Mouse (Mus musculus) granulocyte monocyte progenitor cell, adult 5-6 weeks (primary cell): ENCODE measurements at regions not wholly inside any gene's neighbourhood (a gene's known extent, or its start where the extent isn't known, plus 50 kb on each side); places are given as distances from the start of the nearest gene placed in this dataset.

ENCODE experiments used
- ATAC-seq: replicated peaks from 2 replicates; pipeline ENCODE4 v1.8.0; 2016; ENCODE audit warnings: mild to moderate bottlenecking, moderate TSS enrichment, inconsistent platforms; ENCODE audit not compliant: poor library complexity, severe bottlenecking

GRCm38 (mm10) chr4:31601536-31601935, 362.4 kb upstream of the Map3k7 start:
- ATAC-seq, result no peak

DNA sequence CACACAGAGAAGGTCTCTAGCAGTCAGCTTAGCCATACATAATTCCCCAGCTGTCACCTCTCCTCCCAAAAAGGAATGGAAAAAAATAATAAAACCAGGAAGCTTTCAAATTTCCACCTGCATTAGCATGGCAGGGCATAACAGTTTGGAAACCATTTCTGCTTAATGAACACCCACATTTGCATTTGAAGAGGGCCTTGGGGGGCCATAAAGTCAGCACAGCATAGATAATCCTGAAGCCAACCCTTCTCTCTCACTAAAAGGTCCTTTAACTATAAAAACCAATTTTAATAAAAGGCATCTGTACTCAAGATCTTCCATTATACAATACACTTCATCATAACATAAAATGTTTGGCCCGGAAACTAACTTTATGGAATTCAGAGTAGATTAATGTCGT, 360.1 kb upstream of the Map3k7 start:
- ATAC-seq, result no peak

DNA sequence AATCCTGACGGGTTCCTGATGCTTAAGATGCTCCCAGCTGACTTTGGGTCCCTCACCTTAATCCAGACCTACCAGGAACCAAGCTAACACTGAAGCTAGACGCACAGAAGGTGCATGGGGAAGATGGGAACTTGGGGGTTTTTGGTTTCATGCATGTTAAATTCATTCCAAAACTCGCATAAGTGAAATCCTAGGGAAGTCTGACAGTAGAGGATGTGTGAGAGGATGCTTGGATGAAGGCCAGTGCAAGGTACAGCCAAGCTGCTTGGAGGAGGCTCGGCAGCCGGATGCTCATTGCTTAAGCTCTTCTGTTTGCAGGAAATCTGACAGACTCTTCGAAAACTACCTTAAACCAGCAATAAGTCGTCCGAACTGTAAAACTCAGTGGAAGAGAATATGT, 355.1 kb upstream of the Map3k7 start:
- ATAC-seq, result no peak

GRCm38 (mm10) chr4:31609559-31609958, 354.3 kb upstream of the Map3k7 start:
- no peak for ATAC-seq

- no peak for ATAC-seq
Observed at GRCm38 (mm10) chr4:31612147-31612824, 351.6 kb upstream of the Map3k7 start.

DNA sequence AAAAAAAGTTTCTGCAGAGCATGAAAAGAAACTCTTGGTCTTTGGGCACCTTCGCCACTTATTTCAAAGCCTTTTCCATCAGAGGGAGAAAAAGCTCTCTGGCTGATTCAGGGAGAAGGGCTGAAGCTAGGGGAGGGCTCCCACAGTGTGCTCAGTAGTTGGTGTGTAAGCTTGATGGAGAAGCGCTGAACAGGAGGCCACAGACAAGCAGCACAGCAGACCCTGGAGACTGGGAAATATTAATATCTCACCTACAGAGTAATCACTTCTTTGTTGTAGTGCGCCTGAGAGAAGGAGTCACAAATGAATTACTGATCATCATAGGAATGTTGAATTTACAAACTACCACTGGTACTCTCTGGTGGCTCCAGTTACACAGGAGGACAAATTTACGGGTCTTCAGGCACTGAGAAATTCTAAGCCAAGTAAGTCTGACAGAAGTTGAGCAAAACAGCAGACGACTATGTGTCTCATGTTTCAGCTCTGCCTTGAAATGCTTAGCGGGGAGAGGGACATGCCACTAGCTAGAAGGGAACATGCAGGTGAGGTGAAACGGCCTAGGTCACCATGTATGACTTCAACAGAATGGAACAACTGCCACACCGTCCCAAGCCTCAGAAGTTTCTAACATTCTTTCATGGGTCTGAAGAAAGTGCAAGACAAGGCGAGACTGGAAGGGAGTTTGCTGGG, 350.9 kb upstream of the Map3k7 start:
- ATAC-seq, result no peak

DNA sequence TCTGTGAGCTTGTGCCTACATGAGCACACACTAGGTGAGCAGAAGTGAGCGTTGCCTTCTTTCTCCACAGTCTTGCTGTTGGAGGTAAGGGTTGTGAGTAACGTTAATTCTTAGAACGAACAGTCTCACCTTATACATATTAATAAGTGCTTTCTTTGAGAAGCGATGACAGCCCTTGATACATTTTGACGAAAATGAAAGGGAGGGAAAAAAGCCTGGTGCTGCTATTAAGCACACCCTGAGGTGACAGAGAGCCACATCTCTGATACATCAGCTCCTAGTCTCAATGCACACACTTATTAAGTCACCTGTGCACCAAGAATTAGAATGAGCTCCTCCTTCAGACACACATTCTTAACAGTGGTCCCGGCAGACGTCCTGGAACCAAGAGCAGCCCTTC, 346.3 kb upstream of the Map3k7 start:
- no peak for ATAC-seq

DNA sequence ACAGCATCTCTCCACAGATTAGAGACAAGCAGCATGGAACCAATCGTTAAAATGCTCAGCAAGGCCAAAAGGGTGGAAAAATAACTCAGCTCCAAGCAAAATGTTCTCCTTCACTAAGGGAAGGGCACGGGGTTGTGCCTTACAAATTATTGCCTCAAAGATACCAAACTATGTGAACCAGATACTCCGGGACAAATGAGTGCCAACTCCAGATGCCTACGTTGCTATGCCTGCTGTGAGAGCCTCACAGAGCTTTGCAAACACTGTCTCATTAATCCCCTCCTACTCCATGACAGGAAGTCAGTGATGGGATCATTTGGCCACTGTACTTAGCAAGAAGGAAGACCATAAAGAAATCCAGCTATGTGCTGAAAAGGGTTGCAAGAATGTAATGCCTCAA, 345.9 kb upstream of the Map3k7 start:
- no peak for ATAC-seq

- ATAC-seq, result no peak
Observed at GRCm38 (mm10) chr4:31621205-31621604, 342.7 kb upstream of the Map3k7 start.

DNA sequence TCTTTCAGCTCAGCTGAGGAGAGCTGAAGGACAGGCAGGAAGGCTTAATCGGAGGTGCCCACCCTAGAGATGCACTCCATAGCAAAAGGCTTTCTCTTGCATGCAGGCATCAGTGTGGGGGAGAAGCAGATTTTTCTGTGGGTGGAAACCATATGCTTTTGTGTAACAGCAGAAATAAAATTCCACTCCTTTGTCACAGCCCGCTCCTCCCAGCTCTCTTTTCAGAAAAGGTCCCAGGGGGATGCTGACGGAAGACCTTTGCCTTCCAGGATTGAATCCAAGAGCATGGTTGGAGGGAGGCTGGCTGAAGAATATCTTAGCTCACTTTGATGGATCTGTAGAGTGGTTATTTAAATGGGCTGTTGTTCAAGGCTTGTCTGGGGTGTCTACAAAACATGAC, 336.8 kb upstream of the Map3k7 start:
- no peak for ATAC-seq

DNA sequence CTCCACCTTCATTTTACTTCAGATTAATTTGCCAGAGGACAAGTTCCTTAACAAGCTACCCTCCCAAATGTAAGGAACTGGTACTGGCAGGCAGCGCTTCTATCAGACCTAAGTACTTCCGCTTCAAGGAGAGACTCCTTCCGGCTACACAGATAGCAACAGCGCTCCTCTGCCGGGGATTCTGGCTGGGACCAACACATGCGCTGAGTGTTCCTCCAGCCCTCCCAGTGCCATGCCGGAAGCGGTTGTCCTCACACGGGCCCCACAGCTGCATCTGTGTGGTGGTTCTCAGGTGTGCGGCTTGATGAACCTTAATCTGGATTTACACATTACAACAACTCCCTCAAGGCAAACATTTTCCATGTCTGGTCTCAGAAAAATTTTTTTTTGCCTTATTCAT, 336.1 kb upstream of the Map3k7 start:
- ATAC-seq, result no peak

- ATAC-seq, result no peak
Observed at GRCm38 (mm10) chr4:31638564-31638963, 325.3 kb upstream of the Map3k7 start.

- peak; percentile 27; the same call in 1 of the 2 replicates for ATAC-seq
Observed at GRCm38 (mm10) chr4:31642161-31642560, 321.7 kb upstream of the Map3k7 start.

GRCm38 (mm10) chr4:31642593-31643290, 321.2 kb upstream of the Map3k7 start:
- no peak; the same call in 1 of the 2 replicates for ATAC-seq

- ATAC-seq, result no peak
Observed at GRCm38 (mm10) chr4:31648631-31649368, 315.1 kb upstream of the Map3k7 start.

DNA sequence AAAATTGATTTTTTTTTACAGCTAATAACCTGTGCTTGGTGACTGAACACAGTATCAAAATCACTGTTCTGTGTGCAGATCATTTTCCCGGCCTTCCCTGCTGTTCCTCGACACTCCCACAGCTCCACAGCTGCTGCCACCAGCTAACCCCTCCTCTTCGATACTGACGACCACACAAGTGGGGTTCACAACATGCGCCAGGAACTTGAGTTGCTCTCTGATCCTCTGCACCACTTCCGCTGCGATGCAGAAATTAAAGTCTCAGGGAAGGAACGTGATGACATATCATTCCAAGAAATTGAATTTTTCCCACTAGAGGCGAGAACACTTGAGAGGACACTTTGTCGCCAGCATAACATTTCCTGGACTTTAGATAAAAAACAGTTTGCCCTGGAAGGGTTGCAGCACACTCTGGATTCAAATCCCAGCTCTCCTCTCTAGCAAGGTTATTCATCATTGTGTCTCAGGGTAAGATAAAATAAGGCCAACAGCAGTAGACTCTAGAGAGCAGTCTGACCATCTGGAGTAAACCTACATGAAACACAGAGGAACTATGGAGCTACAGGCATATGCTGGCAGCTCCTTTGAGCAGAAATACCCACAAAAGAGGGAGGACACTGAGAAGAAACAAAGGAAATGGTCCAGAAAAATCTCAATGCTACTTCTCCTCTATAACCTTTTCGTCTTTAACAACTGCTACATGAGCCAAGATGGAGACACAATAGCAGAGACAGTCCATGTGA, 308.4 kb upstream of the Map3k7 start:
- ATAC-seq, result no peak

DNA sequence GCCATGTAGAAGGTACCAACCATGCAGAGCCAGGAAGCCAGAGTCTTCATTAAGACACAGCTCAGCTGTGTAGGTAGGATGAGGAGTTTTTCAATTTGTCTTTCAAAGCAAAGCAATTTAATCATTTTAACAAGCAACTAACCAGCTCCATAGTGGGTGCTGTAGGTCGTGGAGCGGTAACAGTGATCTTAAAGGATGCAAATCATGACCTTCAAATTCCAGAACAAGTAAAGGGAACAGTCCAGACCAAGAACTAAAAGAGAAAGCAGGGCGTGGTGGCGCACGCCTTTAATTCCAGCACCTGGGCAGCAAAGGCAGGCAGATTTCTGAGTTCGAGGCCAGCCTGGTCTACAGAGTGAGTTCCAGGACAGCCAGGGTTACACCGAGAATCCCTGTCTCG, 307.8 kb upstream of the Map3k7 start:
- no peak for ATAC-seq

- ATAC-seq, result no peak
Observed at GRCm38 (mm10) chr4:31658820-31659219, 305.1 kb upstream of the Map3k7 start.

GRCm38 (mm10) chr4:31660896-31661295, 303.0 kb upstream of the Map3k7 start:
- no peak for ATAC-seq

DNA sequence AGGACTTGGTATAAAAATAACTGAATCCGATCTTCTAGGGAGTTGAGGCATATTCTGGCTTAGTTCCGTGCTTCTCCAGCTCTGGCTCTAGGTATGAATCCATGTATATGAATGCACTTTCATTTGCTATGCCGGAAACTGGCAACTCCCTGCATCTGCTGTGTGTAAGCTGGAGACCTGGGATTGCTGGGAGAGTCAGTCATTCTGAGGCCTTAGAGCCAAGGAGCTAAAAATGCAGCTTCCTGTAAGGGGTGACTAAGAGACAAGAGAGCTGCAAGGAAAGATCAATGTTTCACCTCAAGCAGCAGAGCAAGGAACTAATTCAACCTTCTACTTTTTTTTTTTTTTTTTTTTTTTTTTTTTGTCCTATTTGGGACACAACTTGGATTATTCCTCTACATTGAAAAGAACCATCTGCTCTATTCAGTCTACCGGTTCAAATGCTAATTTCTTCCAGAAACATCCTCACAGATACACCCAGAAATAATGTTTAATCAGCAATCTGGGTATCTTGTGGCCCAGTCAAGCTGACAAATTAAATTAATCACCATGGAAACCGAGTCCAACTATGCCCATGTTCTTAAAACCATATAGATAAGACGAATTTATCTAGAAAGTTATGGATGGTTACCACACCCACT, 292.2 kb upstream of the Map3k7 start:
- ATAC-seq, result no peak
